Mouse (Mus musculus) cerebellum, adult 8-10 months (tissue): ENCODE results near the gene Bysl.
"Not testable (repeated sequence)": the region's sequence is repeated elsewhere in the genome, so short reads cannot be mapped to it uniquely, and the experiment has no call there.

Source experiments
- DNase-seq: peaks from one replicate; pipeline ENCODE4 v3.0.0; 2022

Gene Bysl

DNA sequence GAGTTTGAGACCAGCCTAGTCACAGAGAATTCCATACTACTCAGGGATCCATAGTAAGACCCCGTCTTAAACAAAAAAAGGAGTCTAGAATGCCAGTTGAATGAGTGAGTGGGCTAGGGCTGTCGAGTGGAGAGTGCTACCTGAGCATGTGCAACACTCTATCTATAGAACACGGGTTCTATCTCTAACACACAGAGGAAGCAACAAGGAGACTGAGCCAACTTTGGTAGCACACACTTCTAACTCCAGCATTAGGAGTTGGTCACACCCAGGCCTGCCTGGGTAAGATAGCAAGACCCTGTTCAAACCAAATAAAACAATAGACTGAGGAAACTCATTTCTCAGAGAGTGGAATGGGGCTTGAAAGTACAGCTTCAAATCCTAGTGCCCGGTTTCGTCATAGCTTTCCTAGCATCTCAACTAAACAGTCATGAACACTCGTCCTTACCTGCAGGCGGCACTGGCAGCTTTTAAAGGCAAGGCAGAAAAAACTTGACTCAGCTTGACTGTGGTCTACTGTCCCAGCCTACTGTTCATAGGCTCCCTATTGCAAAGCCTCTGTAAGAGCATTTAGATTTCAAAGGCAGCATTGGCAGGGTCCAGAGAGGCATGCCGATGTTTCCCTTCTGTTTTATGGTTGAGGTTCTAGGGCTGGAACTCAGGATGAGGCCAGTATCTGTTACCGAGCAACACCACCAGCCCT is 6.5 kb upstream of the Bysl start:
- no peak for DNase-seq

DNA sequence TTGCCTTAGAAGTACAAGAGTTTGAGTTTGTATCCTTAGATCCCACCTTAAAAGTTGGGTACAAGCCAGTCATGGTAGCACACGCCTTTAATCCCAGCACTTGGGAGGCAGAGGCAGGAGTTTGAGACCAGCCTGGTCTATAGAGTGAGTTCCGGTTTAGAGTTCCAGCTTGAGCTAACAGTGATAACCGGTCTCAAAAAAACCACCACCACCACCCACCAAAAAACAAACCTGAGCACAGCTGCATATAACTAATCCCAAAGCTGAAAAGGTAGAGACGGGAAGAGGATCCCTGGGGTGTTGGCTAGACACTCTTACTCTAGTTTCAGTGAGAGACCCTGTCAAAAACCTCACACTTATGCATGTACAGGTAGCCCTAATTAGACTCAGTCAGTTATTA is 5.4 kb upstream of the Bysl start:
- no peak for DNase-seq

DNA sequence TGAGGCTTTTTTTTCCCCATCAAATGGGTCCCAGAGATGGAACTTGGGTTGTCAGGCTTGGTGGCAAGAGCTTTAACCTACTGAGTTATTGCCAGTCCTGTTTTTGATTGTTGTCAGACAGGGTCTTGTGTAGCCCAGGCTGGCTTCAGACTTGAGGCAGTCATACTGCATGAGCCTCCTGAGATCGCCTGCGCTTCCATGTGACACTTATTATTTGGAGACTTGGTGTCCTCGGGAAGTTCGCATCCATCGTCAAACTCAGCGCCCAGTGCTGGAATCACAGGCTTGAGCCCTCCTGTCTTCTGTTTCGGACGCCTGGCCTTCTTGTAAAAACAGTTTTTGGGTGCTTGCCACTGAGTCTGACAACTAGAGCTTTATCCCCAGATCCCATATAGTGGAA is 4.8 kb upstream of the Bysl start:
- no peak for DNase-seq

DNA sequence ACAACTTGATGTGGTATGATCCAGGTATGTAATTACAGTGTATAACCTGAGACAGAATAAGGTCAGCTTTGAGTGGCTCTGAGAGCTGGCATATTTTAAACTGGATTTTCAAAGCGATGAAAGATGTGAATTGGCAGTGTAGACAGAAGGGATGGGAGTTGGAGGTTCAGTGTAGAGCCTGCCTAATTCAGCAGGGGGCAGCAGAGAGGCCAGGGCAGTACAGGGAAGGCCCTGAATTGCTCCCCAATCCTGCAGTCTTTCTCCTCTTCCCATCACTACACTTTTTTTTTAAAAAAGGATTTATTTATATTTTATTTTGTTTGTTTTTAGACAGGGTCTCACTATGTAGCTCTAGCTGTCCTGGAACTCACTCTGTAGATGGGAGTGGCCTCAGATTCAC is 2.7 kb upstream of the Bysl start:
- DNase-seq: no peak

DNA sequence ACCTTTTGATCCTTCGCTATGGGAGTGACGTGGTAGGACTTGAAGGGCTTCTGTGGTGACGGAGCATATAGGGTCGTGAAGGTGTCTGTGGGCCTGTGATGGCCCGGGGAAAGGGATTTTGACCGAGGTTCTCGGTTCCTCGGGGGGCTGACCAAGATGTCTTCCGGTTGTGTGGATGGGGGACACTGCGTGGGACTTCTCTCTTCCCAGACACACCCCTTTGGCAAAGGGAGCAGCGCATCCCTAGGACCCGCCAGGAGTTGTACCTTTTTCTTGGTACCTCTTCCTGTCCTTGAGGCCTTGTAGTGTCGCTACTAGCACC is 330 bp upstream of the Bysl start:
- DNase-seq: no peak

DNA sequence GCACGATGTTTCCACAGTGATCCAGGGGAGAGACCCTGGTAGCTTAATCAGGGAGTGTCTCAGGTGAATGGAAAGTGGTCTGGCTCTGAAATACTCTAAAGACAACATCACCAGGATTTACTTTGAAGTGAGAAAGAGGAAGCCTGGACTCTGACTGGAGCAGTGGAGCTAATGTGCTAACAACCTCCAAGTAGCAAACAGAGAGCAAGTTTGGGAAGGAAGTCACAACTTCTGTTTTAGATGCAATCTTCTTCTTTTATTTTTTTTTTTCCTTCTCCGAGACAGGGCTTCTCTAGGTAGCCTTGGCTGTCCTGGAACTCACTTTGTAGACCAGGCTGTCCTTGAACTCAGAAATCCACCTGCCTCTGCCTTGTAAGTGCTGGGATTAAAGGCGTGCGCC is 2.1 kb downstream of the Bysl start:
- DNase-seq: no peak

DNA sequence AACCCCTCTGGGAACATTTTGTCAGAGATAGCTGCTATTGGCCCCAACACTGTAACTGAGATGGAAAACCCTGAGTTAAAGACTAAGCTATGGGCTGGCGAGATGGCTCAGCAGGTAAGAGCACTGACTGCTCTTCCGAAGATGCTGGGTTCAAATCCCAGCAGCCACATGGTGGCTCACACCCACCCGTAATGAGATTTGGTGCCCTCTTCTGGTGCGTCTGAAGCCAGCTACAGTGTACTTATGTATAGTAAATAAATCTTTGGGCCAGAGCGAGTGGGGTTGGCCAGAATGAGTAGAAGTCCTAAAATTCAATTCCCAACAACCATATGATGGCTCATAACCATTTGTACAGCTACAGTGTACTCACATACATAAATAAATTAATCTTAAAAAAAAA is 5.1 kb downstream of the Bysl start:
- no peak for DNase-seq

DNA sequence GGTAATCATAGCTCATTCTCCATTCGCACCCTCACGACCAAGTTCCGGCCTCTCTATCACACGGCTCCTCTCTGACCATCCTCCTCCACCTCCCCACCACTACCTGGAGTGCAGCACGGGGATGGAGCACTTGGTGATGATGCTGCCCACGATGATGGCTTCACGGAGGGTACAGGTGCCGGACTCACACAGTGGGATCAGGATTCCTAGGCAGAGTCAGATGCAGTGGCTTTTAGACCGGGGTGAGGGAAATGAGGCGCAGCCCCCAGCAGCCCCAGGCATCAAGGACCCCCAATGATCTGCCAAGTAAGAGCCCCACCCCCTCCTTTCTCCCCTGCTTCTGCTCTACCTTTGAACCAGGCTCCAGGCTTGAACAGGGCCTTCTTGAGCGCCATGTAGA is 9.0 kb downstream of the Bysl start:
- no peak for DNase-seq

DNA sequence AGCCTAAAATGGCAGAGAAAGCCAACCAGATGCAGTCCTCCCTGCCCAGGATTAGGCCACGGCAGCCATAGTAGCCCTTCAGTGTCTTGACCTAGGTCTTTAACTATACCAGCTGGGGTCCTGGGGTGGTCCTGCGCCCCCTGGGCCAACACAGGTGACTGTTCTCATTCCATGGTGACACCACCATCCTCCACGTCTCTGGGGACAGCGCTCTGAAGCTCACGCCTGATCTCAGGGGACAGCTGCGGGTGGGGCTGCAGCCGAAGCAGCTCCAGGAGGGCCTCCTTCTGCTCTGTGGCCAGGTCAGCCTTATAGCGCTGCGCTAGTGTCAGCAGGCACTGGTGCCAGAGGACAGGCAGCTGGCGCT is 9.9 kb downstream of the Bysl start:
- no peak for DNase-seq

DNA sequence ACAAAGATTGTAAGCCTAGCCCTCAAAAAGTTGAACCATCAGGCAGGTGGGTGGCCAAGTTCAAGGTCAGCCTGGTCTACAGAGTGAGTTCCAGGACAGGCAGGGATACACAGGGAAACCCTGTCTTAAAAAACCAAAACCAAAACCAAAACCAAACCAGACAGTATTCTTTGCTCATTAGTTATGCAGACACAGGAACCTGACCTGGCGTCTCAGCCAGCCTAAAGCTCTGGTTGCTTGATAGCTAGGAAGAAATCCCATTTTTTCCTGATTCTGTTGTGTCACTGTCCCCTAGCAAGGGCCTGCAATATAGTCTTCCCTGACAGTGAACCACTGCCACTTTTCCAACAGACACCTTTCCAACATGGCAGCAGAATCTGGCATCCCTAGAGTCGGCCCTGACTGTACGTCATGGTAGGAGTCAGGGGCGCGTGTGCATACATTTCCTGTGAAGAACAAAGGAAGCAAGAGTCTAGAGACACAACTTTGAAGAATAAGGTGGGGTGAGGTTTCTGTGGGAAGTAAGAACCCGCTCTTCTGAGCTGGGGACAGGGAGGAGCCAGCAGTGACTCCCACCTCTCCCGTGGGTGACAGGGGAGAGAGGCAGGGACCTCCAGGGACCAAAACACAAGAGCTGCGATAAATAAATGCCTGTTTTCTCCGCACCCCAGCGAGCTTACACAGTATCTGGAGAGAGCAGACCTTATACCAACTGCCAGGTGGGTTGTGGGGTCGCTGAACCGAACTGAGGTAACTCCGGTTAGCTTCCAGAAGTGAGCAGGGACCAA is 10.5 kb downstream of the Bysl start:
- DNase-seq: no peak

DNA sequence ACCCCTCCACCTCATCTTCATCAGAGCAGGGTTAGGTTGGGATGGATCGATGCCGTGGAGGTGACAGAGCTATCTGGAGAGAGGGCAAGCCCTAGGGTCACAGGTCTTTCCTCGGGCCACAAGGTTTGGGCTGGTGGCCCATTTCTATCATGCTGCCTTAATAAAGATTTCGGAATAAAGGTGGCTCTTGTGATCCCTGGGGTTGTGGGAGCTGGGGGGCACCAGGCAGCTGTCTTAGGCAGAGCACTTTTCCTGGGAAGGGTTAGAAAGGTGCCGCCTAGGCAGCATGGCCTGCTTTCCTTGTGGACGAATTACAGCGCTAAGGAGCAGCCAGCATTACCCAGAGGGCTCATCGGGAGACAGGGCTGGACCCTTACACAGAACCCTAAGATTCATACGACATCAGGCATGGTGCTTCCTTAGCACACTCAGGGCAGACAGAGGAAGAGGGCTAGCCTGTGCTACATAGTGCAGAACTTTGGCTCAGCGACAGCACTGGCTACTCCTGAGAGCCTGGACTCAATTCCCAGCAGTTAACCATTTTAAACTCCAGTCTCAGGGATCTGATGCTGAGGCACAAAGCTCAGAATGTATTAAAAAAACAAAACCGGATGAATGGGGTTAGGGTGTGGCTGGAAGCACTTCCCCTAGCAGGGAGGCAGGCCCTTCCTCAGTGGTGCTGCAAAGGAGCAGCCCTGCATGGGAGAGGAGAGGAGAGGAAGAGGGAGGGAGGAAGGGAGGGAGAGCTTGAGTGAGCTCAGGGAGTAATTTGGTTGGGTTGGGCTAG is 11.6 kb downstream of the Bysl start:
- no peak for DNase-seq

DNA sequence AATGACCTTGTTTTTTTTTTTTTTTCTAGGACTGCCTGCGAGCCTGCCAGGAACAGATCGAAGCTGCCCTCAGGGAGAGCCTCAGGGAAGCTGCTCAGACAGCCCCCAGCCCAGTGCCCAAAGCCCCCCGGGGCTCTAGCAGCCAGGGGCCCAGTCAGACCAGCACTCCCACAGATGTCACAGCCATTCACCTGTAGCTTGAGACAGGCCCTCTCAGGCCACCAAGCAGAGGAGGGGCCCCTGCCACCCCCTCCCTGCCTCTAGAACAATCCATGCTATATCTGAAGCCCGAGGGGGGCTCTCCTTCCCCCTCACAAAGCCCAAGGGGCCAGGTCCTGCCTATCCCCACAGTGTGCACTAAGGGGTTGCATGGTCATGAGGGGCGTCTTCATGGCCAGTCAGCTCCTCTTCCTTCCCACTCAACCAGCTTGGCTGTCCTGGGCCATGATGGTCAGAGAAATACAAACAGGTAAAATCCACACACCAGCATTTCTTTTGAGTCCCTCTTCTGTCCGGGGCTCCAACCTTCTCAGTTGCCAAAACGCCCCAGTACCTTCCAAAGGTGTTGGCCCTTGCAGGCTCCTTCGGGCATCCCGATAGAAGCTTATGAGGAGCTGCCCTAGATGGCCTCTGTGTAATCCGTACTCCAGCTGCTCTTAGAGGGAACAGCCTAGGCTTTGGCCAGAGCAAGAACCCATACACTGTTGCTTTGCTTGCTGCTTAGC is 12.6 kb downstream of the Bysl start:
- DNase-seq: not testable (repeated sequence)

DNA sequence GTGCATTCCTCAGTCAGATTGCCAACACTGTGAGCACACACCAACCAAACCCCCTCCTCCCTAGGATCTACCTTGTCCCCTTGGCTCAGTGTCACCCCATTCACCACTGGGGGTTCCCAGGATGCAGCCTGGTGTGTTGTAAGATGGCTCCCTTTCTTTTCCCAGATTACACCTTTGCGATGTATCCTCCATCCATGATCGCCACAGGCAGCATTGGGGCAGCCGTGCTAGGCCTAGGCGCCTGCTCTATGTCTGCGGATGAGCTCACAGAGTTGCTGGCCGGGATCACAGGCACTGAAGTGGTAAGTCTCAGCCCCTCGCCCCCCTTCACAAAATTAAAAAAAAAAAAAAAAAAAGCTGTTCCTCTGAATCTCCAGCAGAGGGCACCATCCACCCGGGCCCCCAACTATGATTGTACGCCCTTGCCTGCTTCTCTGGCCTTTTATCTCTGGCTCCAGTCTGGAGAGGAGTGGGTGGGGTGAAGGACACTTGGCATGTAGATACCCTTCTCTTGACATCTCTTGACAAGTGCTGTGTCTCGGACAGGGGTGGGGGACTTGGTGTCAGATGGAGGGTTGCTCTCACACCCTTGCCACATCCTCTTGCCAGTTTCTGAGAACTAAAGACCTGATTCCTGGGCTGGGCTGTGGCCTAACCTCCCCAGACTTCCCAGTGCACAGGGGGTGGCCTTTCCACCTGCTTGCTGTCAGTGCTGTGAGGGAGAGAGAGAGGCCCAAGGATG is 13.3 kb downstream of the Bysl start:
- peak; percentile 37 for DNase-seq

DNA sequence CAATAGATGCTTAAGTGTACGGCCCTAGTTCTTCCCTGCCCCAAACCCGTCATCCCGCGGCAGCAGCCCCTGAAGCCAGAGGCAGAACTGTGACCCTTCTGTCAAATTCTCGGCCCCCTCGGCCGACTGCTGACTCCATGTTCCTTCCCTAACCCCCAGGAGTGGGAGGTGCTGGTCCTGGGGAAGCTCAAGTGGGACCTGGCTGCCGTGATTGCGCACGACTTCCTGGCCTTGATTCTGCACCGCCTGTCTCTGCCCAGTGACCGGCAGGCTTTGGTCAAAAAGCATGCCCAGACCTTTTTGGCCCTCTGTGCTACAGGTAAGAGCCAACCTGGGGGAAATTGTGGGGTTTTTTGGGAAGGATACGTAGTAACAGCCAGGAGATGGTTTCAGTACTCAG is 14.0 kb downstream of the Bysl start:
- DNase-seq: no peak

DNA sequence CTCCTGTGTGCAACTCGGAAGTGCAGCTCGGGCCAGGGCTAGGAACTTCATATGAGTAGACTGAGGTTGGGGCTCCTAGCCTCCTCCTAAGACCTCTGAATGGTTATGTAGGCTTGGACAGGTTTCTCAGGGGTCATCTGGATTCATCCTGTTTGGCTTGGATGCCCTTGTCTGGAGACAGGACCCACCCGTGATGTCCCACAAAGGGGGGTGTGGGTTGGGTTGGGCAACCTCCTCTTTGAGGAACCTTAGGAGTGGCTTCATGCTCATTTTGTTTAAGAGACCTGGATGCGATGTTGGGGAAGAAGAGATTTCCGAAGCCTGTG is 14.5 kb downstream of the Bysl start:
- DNase-seq: no peak

DNA sequence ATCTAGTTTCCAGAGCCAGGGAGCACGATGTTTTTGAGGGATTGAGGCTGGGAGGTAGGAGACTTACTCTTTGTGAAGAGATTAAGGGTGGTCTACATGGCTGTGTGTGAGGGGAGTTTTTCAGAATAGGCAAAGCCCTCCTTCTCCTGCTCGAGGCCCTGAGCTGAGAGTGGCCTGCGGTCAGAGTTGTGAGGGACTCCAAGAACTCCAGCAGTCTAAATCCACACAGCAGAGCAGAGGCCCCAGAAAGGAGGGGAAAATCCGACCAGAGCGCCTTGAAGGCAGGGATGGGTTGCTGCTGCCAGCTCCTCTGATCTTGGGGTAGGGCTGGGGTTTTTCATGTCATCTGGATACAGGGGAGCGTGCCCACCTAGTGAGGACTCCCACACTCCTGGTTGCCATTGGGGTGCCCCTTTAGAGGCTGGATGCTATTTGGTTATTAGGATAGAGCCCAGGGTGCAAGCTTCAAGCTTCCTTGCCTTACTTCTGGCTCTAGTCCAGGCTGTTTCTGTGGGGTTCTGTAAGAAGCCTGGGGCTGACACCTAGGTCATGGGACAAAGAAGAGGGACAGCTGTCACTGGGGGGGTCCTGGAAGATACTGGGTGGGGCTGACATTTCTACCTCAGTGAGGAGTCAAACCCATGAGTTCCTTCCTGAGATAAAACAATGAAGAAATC is 15.0 kb downstream of the Bysl start:
- DNase-seq: no peak

DNA sequence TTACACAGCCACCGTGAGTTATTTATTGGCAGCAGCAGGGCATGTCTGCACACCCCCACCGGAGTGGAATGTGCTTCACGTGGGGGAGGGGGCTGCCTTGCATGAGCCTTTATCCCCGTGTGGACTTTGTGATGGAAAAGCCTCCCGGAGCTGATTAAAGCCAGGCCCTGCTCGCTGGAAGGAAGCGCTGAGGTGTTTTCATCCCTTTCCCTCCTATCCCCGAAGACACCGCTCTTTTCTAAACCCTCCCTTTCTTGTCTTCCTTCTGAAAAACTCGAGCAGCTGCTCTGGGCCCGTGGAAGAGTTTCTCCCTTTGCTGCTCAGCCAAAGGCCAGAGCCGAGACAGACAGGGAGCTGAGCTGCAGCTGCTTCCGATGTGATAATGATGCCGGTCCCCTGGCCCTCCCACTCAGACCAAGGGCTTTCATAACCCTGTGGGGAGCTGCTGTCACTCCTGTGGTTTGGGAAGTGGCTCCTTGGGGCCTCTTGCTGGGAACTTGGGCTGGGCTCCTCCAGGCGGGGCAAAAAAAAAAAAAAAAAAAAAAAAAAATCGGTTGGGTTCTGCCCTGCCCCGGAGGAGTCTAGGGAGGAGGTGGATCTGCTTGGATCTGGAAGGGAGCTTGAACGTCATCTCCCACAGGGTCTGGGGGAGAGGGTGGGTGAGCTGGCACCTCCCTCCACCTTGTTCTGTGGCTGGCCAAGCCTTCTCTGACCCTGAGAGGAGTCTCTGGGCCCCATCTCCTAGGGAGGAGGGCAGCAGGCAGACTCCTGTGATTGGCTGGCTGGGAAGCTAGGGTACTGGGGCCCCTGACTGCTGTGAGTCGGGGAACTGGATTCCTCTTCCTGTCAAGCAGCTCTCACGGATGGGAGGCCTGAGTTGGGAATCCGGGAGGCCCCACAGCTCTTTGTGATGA is 15.8 kb downstream of the Bysl start:
- no peak for DNase-seq

DNA sequence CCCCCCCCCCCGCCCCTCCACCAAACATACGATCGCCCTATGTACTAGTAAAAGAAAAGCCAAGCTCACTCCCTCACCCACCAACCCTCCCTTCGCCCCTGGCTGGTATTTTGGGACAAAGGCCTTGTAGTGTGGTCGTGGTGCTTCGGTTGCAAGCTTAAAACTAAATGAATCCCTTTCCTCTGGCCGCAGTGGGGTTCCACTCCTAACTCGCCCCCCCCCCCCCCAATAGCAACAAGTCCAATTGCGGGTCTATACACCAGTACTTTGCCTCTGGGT is 16.4 kb downstream of the Bysl start:
- DNase-seq: no peak

DNA sequence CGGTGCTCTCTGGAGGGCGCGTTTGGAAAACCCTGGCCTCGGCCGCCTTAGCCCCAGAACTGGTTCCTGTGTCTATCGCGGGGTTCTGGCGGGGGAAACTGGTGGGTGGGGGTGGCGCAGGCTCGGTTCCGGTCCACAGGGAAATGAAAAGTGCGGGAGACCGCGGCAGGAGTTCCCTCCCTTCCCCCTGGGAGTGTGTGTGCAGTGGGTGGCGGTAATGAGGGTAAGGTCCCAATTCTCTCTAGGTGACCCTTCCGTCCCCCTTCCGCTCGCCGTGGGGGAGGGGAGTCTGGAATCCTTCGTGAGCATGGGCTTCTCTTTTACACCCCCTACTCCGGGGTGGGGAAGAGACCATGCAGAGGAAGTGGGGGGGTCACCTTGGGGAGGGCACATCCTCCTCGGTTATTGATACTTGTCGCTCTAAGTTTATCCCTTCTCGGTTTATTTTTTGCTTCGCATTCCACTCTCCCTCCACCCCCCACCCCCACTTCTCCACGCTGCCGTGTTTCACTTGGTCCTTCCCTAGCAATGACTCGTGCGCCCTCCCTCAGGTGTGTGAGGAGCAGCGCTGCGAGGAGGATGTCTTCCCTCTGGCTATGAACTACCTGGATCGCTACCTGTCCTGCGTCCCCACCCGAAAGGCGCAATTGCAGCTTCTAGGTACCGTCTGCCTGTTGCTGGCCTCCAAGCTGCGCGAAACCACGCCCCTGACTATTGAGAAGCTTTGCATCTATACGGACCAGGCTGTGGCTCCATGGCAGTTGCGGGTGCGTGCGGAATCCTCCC is 16.9 kb downstream of the Bysl start:
- no peak for DNase-seq

DNA sequence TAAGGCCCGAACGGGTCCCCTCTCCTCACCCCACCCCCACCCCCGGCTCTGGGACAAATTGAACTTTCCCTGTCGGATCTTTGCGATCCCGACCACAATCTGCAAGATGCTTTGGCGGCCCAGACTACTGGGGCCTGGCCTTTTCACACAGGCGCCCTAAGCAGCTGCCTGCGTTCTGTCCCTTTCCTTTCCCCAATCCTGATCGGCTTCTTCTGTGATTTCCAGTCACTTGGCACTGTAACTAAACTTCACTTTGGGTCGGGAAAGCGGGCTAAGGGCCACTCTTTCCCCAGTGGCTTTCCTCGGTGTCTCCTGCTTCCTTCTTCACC is 17.5 kb downstream of the Bysl start:
- DNase-seq: no peak
